Mouse (Mus musculus) forebrain, embryonic 13.5 days (tissue): Measurements from ENCODE around the gene Polr3c. TPM values are rescaled to one million over a fixed set of nuclear protein-coding genes. Genes with fewer than 3 reads are reported as not detected.

Experiments
- ATAC-seq: fragments of 200-750 bp; cut with Nextera tagmentation; 2 replicates; pipeline ENCODE4 v1.8.0; 2017
- H3K27ac ChIP-seq: fragments of 300-500 bp; sonication (generic); 2 replicates; pipeline ENCODE4 v1.5.1; 2015; ENCODE audit warnings: inconsistent platforms, mild to moderate bottlenecking, moderate library complexity
- H3K27me3 ChIP-seq: fragments of 300-500 bp; sonication (generic); 2 replicates; pipeline ENCODE4 v1.6.1; 2015; ENCODE audit warnings: mild to moderate bottlenecking, inconsistent platforms
- H3K36me3 ChIP-seq: fragments of 300-500 bp; sonication (generic); 2 replicates; pipeline ENCODE4 v1.6.1; 2015; ENCODE audit warnings: mild to moderate bottlenecking, inconsistent platforms; ENCODE audit not compliant: poor library complexity, severe bottlenecking
- H3K4me1 ChIP-seq: fragments of 300-500 bp; sonication (generic); 2 replicates; pipeline ENCODE4 v1.6.1; 2015; ENCODE audit warnings: inconsistent platforms
- H3K4me2 ChIP-seq: fragments of 300-500 bp; sonication (generic); 2 replicates; pipeline ENCODE4 v1.6.1; 2015; ENCODE audit warnings: inconsistent platforms, mild to moderate bottlenecking, moderate library complexity
- H3K4me3 ChIP-seq: fragments of 300-500 bp; sonication (generic); 2 replicates; pipeline ENCODE4 v1.5.1; 2015; ENCODE audit warnings: mild to moderate bottlenecking, inconsistent platforms
- H3K9ac ChIP-seq: fragments of 300-500 bp; sonication (generic); 2 replicates; pipeline ENCODE4 v1.6.1; 2015; ENCODE audit warnings: mild to moderate bottlenecking, inconsistent platforms
- H3K9me3 ChIP-seq: fragments of 300-500 bp; sonication (generic); replicated peaks from 2 replicates; pipeline ENCODE4 v1.6.1; 2016; ENCODE audit warnings: inconsistent platforms
- WGBS: fragments of 180-500 bp; shearing (Covaris S2); methylation state at CpG from one replicate; pipeline ENCODE4 v1.1.7; 2015; 5-methylcytosine and 5-hydroxymethylcytosine counted together
- polyA plus RNA-seq: library from polyadenylated mRNA; unstranded; fragments of >200 nt; fragmentation: Nextera tagmentation; extraction: Ambion mirVana; gene quantifications from 2 replicates; pipeline ENCODE4 v1.2.1, GENCODE M21; 2015

Gene Polr3c
- polyA plus RNA-seq, 1 experiment from 2014 or later: 42.0 TPM

GRCm38 (mm10) chr3:96735200-96735599, 7.8 kb upstream of the Polr3c start:
- H3K4me3 ChIP-seq: no peak overlapping the region
- H3K4me2 ChIP-seq: no peak overlapping the region
- 77% methylated on average over 2 of the region's 2 CpGs for WGBS
- H3K27me3 ChIP-seq: no peaks in the 10 kb centered on the region
- H3K27ac ChIP-seq: no peak overlapping the region
- ATAC-seq: no peak
- H3K4me1 ChIP-seq: peaks cover 18% of the 10 kb centered on the region
- no peaks in the 10 kb centered on the region for H3K9me3 ChIP-seq
- no peak overlapping the region for H3K9ac ChIP-seq
- no peaks in the 10 kb centered on the region; the same call in 1 of the 2 replicates for H3K36me3 ChIP-seq

DNA sequence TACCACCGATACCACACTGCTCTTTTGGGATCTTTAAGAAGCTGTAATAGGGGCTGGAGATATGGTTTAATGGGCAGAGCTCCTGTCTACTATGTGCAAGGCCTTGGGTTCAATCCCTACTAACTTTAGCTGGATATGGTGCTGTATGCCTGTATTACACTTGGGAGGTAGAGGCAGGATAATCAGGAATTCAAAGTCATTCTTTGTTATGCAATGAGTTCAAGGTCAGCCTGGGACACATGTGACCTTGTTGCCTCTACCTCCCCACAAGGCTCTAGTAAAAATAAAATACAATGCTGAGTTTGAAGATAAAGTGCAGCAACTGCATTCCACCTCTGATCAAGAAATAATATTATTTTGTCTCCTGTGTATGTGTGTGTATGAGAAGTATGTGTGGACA, 6.6 kb upstream of the Polr3c start:
- H3K9me3 ChIP-seq: no peaks in the 10 kb centered on the region
- no peak overlapping the region for H3K27ac ChIP-seq
- H3K4me3 ChIP-seq: no peak overlapping the region
- H3K4me2 ChIP-seq: no peak overlapping the region
- ATAC-seq: no peak
- no peaks in the 10 kb centered on the region; the same call in 1 of the 2 replicates for H3K36me3 ChIP-seq
- H3K4me1 ChIP-seq: peaks cover 26% of the 10 kb centered on the region
- no peaks in the 10 kb centered on the region for H3K27me3 ChIP-seq
- 91% methylated on average over 1 of the region's 1 CpGs for WGBS
- no peak overlapping the region for H3K9ac ChIP-seq

DNA sequence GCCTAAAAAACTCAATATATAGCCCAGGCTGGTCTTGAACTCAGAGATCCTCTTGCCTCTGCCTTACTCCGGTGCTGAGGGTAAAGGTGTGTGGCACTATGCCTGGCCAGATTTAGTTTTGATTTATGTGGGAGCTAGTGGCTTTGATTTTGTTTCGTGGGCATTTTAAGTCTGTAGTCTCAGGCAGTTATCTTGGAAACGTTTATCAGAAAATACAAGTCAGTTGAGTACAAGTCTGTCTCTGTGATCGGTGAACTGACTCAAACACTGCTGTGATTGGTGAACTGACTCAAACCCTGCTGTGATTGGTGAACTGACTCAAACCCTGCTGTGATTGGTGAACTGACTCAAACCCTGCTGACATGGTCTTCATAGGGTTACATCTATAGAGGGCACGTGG, 3.4 kb upstream of the Polr3c start:
- H3K9ac ChIP-seq: no peak overlapping the region
- H3K4me2 ChIP-seq: no peak overlapping the region
- WGBS: 73% methylated on average over 5 of the region's 5 CpGs
- no peak overlapping the region for H3K4me3 ChIP-seq
- H3K9me3 ChIP-seq: no peaks in the 10 kb centered on the region
- no peak overlapping the region for H3K27ac ChIP-seq
- H3K27me3 ChIP-seq: no peaks in the 10 kb centered on the region
- ATAC-seq: no peak
- no peaks in the 10 kb centered on the region; the same call in 1 of the 2 replicates for H3K36me3 ChIP-seq
- peaks cover 33% of the 10 kb centered on the region for H3K4me1 ChIP-seq

- no peak overlapping the region for H3K4me2 ChIP-seq
- WGBS: 85% methylated on average over 3 of the region's 3 CpGs
- no peak overlapping the region for H3K9ac ChIP-seq
- no peak for ATAC-seq
- no peak overlapping the region for H3K4me3 ChIP-seq
- H3K4me1 ChIP-seq: peaks cover 33% of the 10 kb centered on the region
- no peaks in the 10 kb centered on the region for H3K27me3 ChIP-seq
- H3K9me3 ChIP-seq: no peaks in the 10 kb centered on the region
- H3K36me3 ChIP-seq: peaks cover 4% of the 10 kb centered on the region; the same call in 1 of the 2 replicates
- no peak overlapping the region for H3K27ac ChIP-seq
Measured at GRCm38 (mm10) chr3:96729403-96729784, 2.0 kb upstream of the Polr3c start.

DNA sequence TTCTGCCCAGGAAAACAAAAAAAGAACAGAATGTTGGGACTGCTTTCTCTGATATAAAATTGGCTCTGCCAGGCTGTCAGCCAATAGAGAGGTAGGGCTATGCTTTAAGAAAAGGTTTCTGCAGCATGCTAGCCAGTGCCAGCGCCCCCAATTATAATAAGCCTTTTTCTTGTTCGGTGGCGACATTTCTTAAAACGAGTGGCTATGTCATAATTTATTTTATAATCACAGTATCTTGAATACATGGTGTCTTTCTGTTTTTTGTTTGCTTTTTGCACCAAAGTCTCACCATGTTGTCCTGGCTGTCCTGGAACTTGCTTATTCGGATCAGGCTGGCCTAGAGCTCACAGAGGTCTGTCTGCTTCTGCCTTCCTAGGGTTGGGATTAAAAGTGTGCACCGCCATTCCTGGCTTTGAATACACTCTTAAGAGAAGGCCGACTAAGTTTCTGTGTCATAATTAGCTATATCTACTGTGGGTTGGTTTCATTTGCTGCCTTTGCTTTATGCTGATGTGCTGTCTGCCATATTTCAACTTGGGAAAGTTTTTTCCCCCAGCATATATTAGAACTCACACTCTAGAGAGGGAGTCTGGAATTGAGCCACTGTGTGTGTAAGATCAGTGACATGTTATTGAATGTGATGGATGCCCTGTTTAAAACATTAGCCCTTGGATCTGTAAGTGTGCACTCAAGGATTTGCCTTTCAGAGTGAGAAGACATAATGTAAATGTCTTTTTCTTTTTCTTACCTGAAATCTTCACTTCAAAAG, 1.4 kb upstream of the Polr3c start:
- Histone ChIP-seq H3K4me3 (peak overlapping the region; percentile 94), H3K4me1 (peaks cover 33% of the 10 kb centered on the region), H3K27ac (no peak overlapping the region), H3K9me3 (no peaks in the 10 kb centered on the region), H3K9ac (peak overlapping the region; percentile 87), H3K36me3 (peaks cover 4% of the 10 kb centered on the region; the same call in 1 of the 2 replicates), H3K27me3 (no peaks in the 10 kb centered on the region), H3K4me2 (peak overlapping the region; percentile 73)
- WGBS: 36% methylated on average over 7 of the region's 7 CpGs
- no peak for ATAC-seq

DNA sequence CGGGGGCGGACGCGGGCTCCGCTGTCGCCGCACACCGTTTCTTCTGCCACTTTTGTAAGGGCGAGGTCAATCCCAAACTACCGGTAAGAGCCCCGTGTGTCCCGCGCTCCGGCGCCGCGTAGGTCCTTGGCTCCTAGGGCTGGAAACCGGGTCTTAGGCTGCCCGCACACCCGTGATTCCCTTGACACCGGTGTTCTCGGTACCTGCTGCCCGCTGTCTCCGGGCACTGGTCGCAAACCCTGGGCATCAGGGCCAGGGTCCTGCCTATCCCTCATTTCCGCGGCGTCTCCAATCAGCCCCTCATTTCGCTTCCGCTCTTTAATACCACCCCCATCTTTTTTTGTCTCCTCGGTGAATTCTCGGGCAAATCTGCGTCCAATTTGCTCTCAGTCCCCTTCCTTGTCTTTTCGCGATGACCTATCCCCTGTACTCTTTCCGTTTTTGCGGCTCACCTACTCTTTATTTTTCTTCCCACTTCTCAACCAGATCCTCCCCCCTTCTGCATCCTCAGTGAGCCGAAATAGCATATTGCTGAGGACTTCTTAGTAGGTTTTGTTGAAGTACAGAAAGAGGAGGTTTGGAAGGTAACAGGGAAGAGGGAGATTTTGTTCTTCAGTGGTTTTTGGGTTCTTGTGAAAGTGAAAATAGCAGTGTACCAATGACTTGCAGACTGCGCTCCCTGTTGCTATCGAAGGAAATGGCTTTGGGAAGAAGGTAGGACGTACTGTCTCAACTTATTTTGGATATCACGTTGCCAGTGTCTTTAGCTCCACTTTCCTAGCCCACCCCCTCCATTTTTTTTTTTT, 603 bp upstream of the Polr3c start:
- Histone ChIP-seq H3K27ac (peak overlapping the region; percentile 78), H3K4me1 (peaks cover 33% of the 10 kb centered on the region), H3K4me3 (peak overlapping the region; percentile 94), H3K4me2 (peak overlapping the region; percentile 73), H3K9ac (peak overlapping the region; percentile 87), H3K36me3 (peaks cover 12% of the 10 kb centered on the region), H3K9me3 (no peaks in the 10 kb centered on the region), H3K27me3 (no peaks in the 10 kb centered on the region)
- ATAC-seq: peak; percentile 65
- WGBS: 1% methylated on average over 42 of the region's 42 CpGs

DNA sequence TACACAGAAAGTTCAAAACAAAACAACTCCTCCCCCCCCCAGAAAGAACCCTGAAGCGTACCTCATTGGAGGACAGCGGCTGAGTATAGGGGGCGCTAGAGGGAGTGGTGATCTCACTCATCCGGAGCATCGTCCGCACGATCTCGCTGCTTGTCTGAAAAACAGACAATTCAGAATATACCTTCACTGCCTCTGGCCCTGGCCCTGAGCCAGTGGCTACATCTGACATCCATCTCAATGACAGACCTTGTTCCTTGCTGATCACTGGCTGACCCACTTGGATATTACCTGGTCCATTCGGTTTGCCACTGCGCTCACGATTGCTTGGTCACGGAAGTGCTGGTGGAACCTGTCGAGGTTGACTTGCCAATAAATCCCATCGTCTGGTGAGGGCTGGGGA, 8.3 kb downstream of the Polr3c start:
- H3K4me1 ChIP-seq: 0 out of 2 replicates have a peak, but pooled peaks cover 4% of the 10 kb centered on the region
- no peak overlapping the region for H3K9ac ChIP-seq
- no peaks in the 10 kb centered on the region for H3K27me3 ChIP-seq
- H3K36me3 ChIP-seq: peaks cover 66% of the 10 kb centered on the region
- no peaks in the 10 kb centered on the region for H3K9me3 ChIP-seq
- no peak overlapping the region for H3K4me3 ChIP-seq
- ATAC-seq: no peak
- 0 out of 2 replicates have a peak overlapping the region, but pooled peaks have one; percentile 18 for H3K4me2 ChIP-seq
- no peak overlapping the region for H3K27ac ChIP-seq
- WGBS: 37% methylated on average over 14 of the region's 14 CpGs

DNA sequence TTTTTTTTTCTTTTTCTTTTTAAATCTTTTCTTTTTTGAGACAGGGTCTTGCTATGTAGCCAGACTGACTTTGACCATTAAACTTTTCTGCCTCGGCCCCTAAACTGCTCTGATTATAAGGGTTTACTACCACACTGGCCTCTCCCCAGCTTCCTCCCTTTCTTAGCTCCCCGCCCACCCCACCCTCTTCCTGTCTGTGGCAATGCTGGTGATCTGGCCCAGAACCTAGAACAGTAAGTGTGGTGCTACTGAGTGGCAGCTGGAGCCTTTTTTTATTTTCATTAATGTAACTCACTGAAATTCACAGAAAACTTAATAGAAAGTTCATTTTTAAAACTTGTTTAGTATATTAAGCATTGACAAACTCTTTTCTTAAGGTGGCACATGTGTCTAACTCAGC, 11.6 kb downstream of the Polr3c start:
- Histone ChIP-seq H3K9me3 (no peaks in the 10 kb centered on the region), H3K4me3 (no peak overlapping the region), H3K4me1 (0 out of 2 replicates have a peak, but pooled peaks cover 4% of the 10 kb centered on the region), H3K27ac (no peak overlapping the region), H3K27me3 (no peaks in the 10 kb centered on the region), H3K36me3 (peaks cover 71% of the 10 kb centered on the region), H3K9ac (no peak overlapping the region), H3K4me2 (no peak overlapping the region)
- WGBS: 90% methylated on average over 2 of the region's 2 CpGs
- no peak for ATAC-seq

DNA sequence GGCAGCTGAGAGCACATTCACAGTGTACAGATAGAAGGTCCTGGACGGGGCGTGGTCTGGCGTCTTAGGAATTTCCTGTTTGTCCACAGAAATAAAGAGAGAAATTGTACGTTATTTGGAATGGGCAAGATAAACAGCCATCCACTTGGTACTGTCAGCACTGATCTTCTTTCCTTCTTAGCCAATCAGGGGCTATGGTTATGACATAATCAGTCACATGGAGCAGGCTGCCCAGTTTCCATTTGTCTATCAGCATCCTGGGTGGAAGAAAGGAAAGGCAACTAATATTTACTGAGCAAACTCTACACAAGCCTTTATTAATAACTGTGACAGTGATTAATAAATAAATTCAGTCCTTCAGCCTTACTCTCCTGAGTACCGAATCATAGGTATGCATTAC, 13.1 kb downstream of the Polr3c start:
- Histone ChIP-seq H3K9ac (no peak overlapping the region), H3K4me1 (0 out of 2 replicates have a peak, but pooled peaks cover 2% of the 10 kb centered on the region), H3K4me3 (no peak overlapping the region), H3K36me3 (peaks cover 81% of the 10 kb centered on the region), H3K9me3 (no peaks in the 10 kb centered on the region), H3K4me2 (no peak overlapping the region), H3K27ac (no peak overlapping the region), H3K27me3 (no peaks in the 10 kb centered on the region)
- 93% methylated on average over 5 of the region's 5 CpGs for WGBS
- no peak for ATAC-seq

DNA sequence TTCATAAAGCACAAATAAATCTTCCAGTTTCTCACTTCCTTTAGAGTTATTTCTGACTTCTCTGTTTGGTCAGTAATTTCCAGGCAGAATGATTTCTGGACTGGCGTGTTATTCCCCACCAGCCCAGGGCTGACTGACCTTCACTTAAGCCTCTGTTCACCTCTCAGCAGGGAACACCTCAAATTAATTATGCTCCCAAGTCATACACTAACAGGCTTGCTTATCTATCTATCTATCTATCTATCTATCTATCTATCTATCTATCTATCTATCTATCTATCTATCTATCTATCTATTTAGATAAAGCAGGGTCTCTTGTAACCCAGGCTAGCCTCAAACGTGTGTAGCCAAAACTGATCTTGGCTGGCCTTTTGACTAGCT, 18.8 kb downstream of the Polr3c start:
- H3K9ac ChIP-seq: peak overlapping the region; percentile 76; the same call in 1 of the 2 replicates
- H3K27me3 ChIP-seq: peaks cover 12% of the 10 kb centered on the region
- H3K36me3 ChIP-seq: peaks cover 56% of the 10 kb centered on the region
- whole genome bisulfite sequencing: 45% methylated on average over 2 of the region's 2 CpGs
- peaks cover 7% of the 10 kb centered on the region for H3K4me1 ChIP-seq
- no peaks in the 10 kb centered on the region for H3K9me3 ChIP-seq
- H3K4me2 ChIP-seq: peak overlapping the region; percentile 90; the same call in 1 of the 2 replicates
- H3K4me3 ChIP-seq: no peak overlapping the region
- peak; percentile 14; the same call in 1 of the 2 replicates for ATAC-seq
- H3K27ac ChIP-seq: no peak overlapping the region

- Histone ChIP-seq H3K4me1 (peaks cover 7% of the 10 kb centered on the region), H3K27me3 (peaks cover 12% of the 10 kb centered on the region), H3K4me3 (peak within 1 kb of the TSS; percentile 51), H3K4me2 (peak within 1 kb of the TSS; percentile 90), H3K27ac (no peak within 1 kb of the TSS), H3K9ac (peak within 1 kb of the TSS; percentile 76), H3K9me3 (no peaks in the 10 kb centered on the region), H3K36me3 (peaks cover 56% of the 10 kb centered on the region)
- peak; percentile 90 for ATAC-seq
- WGBS: 5% methylated on average over 42 of the region's 42 CpGs
Measured at GRCm38 (mm10) chr3:96707903-96708683, 19.3 kb downstream of the Polr3c start, which contains the start of gene Nudt17. Gene Nudt17, minus strand, starts transcription at chr3:96708562.
